Mouse (Mus musculus) neural tube, embryonic 15.5 days (tissue): ENCODE results near the gene Mgat3. TPM values are rescaled to one million over a fixed set of nuclear protein-coding genes. Genes with fewer than 3 reads are reported as not detected.
A peak's percentile ranks its signal among the peaks of the same experiment; 100 is the strongest.

ENCODE experiments used
- ATAC-seq: fragments of 200-750 bp; cut with Nextera tagmentation; 2 replicates; pipeline ENCODE4 v1.8.0; 2017; ENCODE audit warnings: mild to moderate bottlenecking, moderate TSS enrichment, moderate library complexity; ENCODE audit not compliant: low FRiP score
- H3K27ac ChIP-seq: fragments of 300-500 bp; sonication (generic); replicated peaks from 2 replicates; pipeline ENCODE4 v1.5.1; 2015; ENCODE audit warnings: mild to moderate bottlenecking, inconsistent platforms
- H3K27me3 ChIP-seq: fragments of 300-500 bp; sonication (generic); replicated peaks from 2 replicates; pipeline ENCODE4 v1.6.1; 2015; ENCODE audit warnings: inconsistent platforms
- H3K36me3 ChIP-seq: fragments of 300-500 bp; sonication (generic); 2 replicates; pipeline ENCODE4 v1.6.1; 2015; ENCODE audit warnings: inconsistent platforms
- H3K4me1 ChIP-seq: fragments of 300-500 bp; sonication (generic); 2 replicates; pipeline ENCODE4 v1.6.1; 2015; ENCODE audit warnings: inconsistent platforms
- H3K4me2 ChIP-seq: fragments of 300-500 bp; sonication (generic); 2 replicates; pipeline ENCODE4 v1.6.1; 2015; ENCODE audit warnings: inconsistent platforms, mild to moderate bottlenecking, moderate library complexity
- H3K4me3 ChIP-seq: fragments of 300-500 bp; sonication (generic); replicated peaks from 2 replicates; pipeline ENCODE4 v1.5.1; 2015; ENCODE audit warnings: mild to moderate bottlenecking, inconsistent platforms
- H3K9ac ChIP-seq: fragments of 300-500 bp; sonication (generic); replicated peaks from 2 replicates; pipeline ENCODE4 v1.6.1; 2015; ENCODE audit warnings: mild to moderate bottlenecking, inconsistent platforms
- H3K9me3 ChIP-seq: fragments of 300-500 bp; sonication (generic); replicated peaks from 2 replicates; pipeline ENCODE4 v1.6.1; 2016; ENCODE audit warnings: inconsistent platforms
- WGBS: fragments of 180-500 bp; shearing (Covaris S2); methylation state at CpG from one replicate; pipeline ENCODE4 v1.1.7; 2015; ENCODE audit warnings: mixed read lengths; 5-methylcytosine and 5-hydroxymethylcytosine counted together
- polyA plus RNA-seq: library from polyadenylated mRNA; unstranded; fragments of >200 nt; fragmentation: Nextera tagmentation; extraction: Ambion mirVana; gene quantifications from 2 replicates; pipeline ENCODE4 v1.2.1, GENCODE M21; 2015

The Mgat3 gene
- polyA plus RNA-seq, 1 experiment from 2014 or later: 17.5 TPM

GRCm38 (mm10) chr15:80136645-80137044, 36.9 kb upstream of the Mgat3 start:
- Histone ChIP-seq H3K4me1 (peaks cover 35% of the 10 kb centered on the region), H3K4me2 (no peak overlapping the region), H3K27me3 (no peaks in the 10 kb centered on the region), H3K27ac (no peak overlapping the region), H3K36me3 (no peaks in the 10 kb centered on the region), H3K4me3 (no peak overlapping the region), H3K9ac (no peak overlapping the region), H3K9me3 (no peaks in the 10 kb centered on the region)
- ATAC-seq: no peak
- 98% methylated on average over 3 of the region's 3 CpGs for WGBS

GRCm38 (mm10) chr15:80137945-80138791, 35.4 kb upstream of the Mgat3 start:
- H3K27ac ChIP-seq: peak overlapping the region; percentile 41
- H3K4me3 ChIP-seq: no peak overlapping the region
- H3K4me1 ChIP-seq: peaks cover 33% of the 10 kb centered on the region
- H3K27me3 ChIP-seq: no peaks in the 10 kb centered on the region
- no peaks in the 10 kb centered on the region for H3K9me3 ChIP-seq
- no peak overlapping the region for H3K9ac ChIP-seq
- no peak overlapping the region for H3K4me2 ChIP-seq
- no peak for ATAC-seq
- H3K36me3 ChIP-seq: peaks cover 9% of the 10 kb centered on the region; the same call in 1 of the 2 replicates
- WGBS: 72% methylated on average over 17 of the region's 17 CpGs

- Histone ChIP-seq H3K4me2 (no peak overlapping the region), H3K9ac (no peak overlapping the region), H3K27me3 (no peaks in the 10 kb centered on the region), H3K9me3 (no peaks in the 10 kb centered on the region), H3K4me3 (no peak overlapping the region), H3K27ac (no peak overlapping the region), H3K4me1 (peaks cover 14% of the 10 kb centered on the region), H3K36me3 (peaks cover 12% of the 10 kb centered on the region; the same call in 1 of the 2 replicates)
- WGBS: 99% methylated on average over 2 of the region's 2 CpGs
- no peak for ATAC-seq
Measured at GRCm38 (mm10) chr15:80140302-80140701, 33.2 kb upstream of the Mgat3 start.

GRCm38 (mm10) chr15:80140878-80141277, 32.6 kb upstream of the Mgat3 start:
- no peaks in the 10 kb centered on the region for H3K27me3 ChIP-seq
- H3K9ac ChIP-seq: no peak overlapping the region
- no peak overlapping the region for H3K27ac ChIP-seq
- H3K9me3 ChIP-seq: no peaks in the 10 kb centered on the region
- peaks cover 12% of the 10 kb centered on the region; the same call in 1 of the 2 replicates for H3K36me3 ChIP-seq
- H3K4me2 ChIP-seq: no peak overlapping the region
- H3K4me1 ChIP-seq: peaks cover 13% of the 10 kb centered on the region
- ATAC-seq: no peak
- no peak overlapping the region for H3K4me3 ChIP-seq
- WGBS: 95% methylated on average over 3 of the region's 3 CpGs

- peaks cover 16% of the 10 kb centered on the region for H3K4me1 ChIP-seq
- no peak overlapping the region for H3K4me2 ChIP-seq
- H3K36me3 ChIP-seq: peaks cover 12% of the 10 kb centered on the region; the same call in 1 of the 2 replicates
- no peaks in the 10 kb centered on the region for H3K9me3 ChIP-seq
- 97% methylated on average over 3 of the region's 3 CpGs for WGBS
- H3K27me3 ChIP-seq: no peaks in the 10 kb centered on the region
- H3K9ac ChIP-seq: no peak overlapping the region
- ATAC-seq: no peak
- no peak overlapping the region for H3K4me3 ChIP-seq
- H3K27ac ChIP-seq: no peak overlapping the region
Measured at GRCm38 (mm10) chr15:80142130-80142529, 31.4 kb upstream of the Mgat3 start.

- no peak for ATAC-seq
- 96% methylated on average over 6 of the region's 6 CpGs for whole genome bisulfite sequencing
Measured at GRCm38 (mm10) chr15:80143760-80144159, 29.8 kb upstream of the Mgat3 start.

GRCm38 (mm10) chr15:80145397-80145796, 28.1 kb upstream of the Mgat3 start:
- no peaks in the 10 kb centered on the region for H3K27me3 ChIP-seq
- no peak overlapping the region for H3K4me2 ChIP-seq
- H3K4me1 ChIP-seq: 0 out of 2 replicates have a peak, but pooled peaks cover 5% of the 10 kb centered on the region
- H3K4me3 ChIP-seq: no peak overlapping the region
- WGBS: 98% methylated on average over 5 of the region's 5 CpGs
- H3K9me3 ChIP-seq: no peaks in the 10 kb centered on the region
- H3K9ac ChIP-seq: no peak overlapping the region
- ATAC-seq: no peak
- peaks cover 29% of the 10 kb centered on the region; the same call in 1 of the 2 replicates for H3K36me3 ChIP-seq
- no peak overlapping the region for H3K27ac ChIP-seq

More at GRCm38 (mm10) chr15:80143760-80144159, 29.8 kb upstream of the Mgat3 start:
- no peak overlapping the region for H3K4me3 ChIP-seq
- no peaks in the 10 kb centered on the region for H3K9me3 ChIP-seq
- no peak overlapping the region for H3K9ac ChIP-seq
- no peak overlapping the region for H3K4me2 ChIP-seq
- no peak overlapping the region for H3K27ac ChIP-seq
- H3K27me3 ChIP-seq: no peaks in the 10 kb centered on the region
- H3K4me1 ChIP-seq: 0 out of 2 replicates have a peak, but pooled peaks cover 5% of the 10 kb centered on the region
- H3K36me3 ChIP-seq: peaks cover 14% of the 10 kb centered on the region; the same call in 1 of the 2 replicates

- H3K9ac ChIP-seq: no peak overlapping the region
- 0 out of 2 replicates have a peak, but pooled peaks cover 5% of the 10 kb centered on the region for H3K4me1 ChIP-seq
- H3K9me3 ChIP-seq: no peaks in the 10 kb centered on the region
- no peak overlapping the region for H3K4me3 ChIP-seq
- ATAC-seq: no peak
- no peak overlapping the region for H3K4me2 ChIP-seq
- peaks cover 34% of the 10 kb centered on the region; the same call in 1 of the 2 replicates for H3K36me3 ChIP-seq
- no peak overlapping the region for H3K27ac ChIP-seq
- H3K27me3 ChIP-seq: no peaks in the 10 kb centered on the region
- WGBS: 65% methylated on average over 6 of the region's 6 CpGs
Measured at GRCm38 (mm10) chr15:80146153-80146552, 27.4 kb upstream of the Mgat3 start.

- no peak for ATAC-seq
- Histone ChIP-seq H3K36me3 (peaks cover 34% of the 10 kb centered on the region), H3K9ac (no peak overlapping the region), H3K9me3 (no peaks in the 10 kb centered on the region), H3K27ac (no peak overlapping the region), H3K4me2 (no peak overlapping the region), H3K4me3 (no peak overlapping the region), H3K4me1 (0 out of 2 replicates have a peak, but pooled peaks cover 5% of the 10 kb centered on the region), H3K27me3 (no peaks in the 10 kb centered on the region)
- 91% methylated on average over 14 of the region's 14 CpGs for WGBS
Measured at GRCm38 (mm10) chr15:80147090-80147489, 26.4 kb upstream of the Mgat3 start.

- Histone ChIP-seq H3K4me2 (no peak overlapping the region), H3K9me3 (no peaks in the 10 kb centered on the region), H3K9ac (no peak overlapping the region), H3K27ac (no peak overlapping the region), H3K27me3 (no peaks in the 10 kb centered on the region), H3K4me3 (no peak overlapping the region), H3K4me1 (0 out of 2 replicates have a peak, but pooled peaks cover 5% of the 10 kb centered on the region), H3K36me3 (peaks cover 32% of the 10 kb centered on the region)
- ATAC-seq: no peak
- WGBS: 78% methylated on average over 5 of the region's 5 CpGs
Measured at GRCm38 (mm10) chr15:80147511-80147910, 26.0 kb upstream of the Mgat3 start.

- no peak overlapping the region for H3K9ac ChIP-seq
- H3K27me3 ChIP-seq: no peaks in the 10 kb centered on the region
- H3K9me3 ChIP-seq: no peaks in the 10 kb centered on the region
- no peak for ATAC-seq
- 89% methylated on average over 8 of the region's 8 CpGs for WGBS
- 0 out of 2 replicates have a peak, but pooled peaks cover 5% of the 10 kb centered on the region for H3K4me1 ChIP-seq
- H3K4me3 ChIP-seq: no peak overlapping the region
- no peak overlapping the region for H3K4me2 ChIP-seq
- no peak overlapping the region for H3K27ac ChIP-seq
- peaks cover 32% of the 10 kb centered on the region for H3K36me3 ChIP-seq
Measured at GRCm38 (mm10) chr15:80148565-80148964, 25.0 kb upstream of the Mgat3 start.

GRCm38 (mm10) chr15:80149517-80149916, 24.0 kb upstream of the Mgat3 start:
- no peak for ATAC-seq
- Histone ChIP-seq H3K4me3 (no peak overlapping the region), H3K4me1 (0 out of 2 replicates have a peak, but pooled peaks cover 5% of the 10 kb centered on the region), H3K27me3 (no peaks in the 10 kb centered on the region), H3K9ac (no peak overlapping the region), H3K9me3 (no peaks in the 10 kb centered on the region), H3K27ac (no peak overlapping the region), H3K4me2 (no peak overlapping the region), H3K36me3 (peaks cover 42% of the 10 kb centered on the region)
- WGBS: 94% methylated on average over 7 of the region's 7 CpGs
